Mouse (Mus musculus) cerebellum, adult 18-20 months (tissue): Measurements from ENCODE around the gene Cltc.
A peak's percentile ranks its signal among the peaks of the same experiment; 100 is the strongest.
"Not testable (repeated sequence)": the region's sequence is repeated elsewhere in the genome, so short reads cannot be mapped to it uniquely, and the experiment has no call there.

Experiments used
- DNase-seq, 2 experiments: peaks; one replicate each; pipeline ENCODE4 v3.0.0; 2021

Gene Cltc

DNA sequence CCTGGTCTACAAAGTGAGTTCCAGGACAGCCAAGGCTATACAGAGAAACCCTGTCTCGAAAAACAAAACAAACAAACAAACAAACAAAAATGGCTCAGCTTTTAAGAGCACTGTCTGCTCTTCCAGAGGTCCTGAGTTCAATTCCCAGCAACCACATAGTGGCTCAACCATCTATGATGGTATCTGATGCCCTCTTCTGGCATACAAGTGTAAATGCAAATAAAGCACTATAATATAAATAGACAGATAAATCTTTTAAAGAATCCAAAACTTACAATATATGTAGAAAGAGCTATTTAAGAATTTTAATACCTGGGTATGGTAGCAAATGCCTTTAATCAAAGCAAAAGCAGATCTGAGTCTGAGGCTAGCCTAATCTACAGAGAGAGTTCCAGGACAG, 19.1 kb downstream of the Cltc start:
- not testable (repeated sequence) for DNase-seq

DNA sequence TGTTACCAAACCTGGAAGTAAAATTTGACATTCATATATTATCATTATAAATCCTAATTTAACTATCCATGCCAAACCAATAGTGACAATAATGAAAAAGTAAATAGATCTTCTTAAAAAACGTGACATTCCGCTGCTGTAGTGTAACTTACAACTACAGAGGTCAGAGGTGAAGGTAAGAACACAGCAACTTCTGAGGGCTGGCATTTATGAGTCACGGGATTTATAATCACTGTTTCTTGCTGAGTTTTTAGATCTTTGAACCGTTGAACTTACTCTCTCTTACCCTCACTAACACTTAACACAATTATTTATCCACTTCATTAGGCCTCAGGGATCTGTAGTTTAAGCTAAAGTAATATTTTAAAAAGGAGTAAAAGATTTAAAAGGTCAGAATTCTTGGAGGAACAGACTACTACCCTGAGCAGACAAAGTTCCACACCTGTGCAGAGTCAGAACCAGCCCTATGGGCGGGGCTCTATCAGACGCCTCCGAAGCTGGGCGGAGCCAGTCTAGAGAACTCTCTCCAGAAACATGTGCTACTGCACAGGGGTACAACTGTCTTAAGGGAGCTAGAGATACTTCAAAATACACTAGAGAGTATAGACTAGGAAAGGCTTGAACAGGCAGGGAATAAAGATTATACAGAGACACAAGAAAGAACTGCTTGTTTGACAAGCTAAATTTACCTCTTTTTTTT, 19.9 kb downstream of the Cltc start:
- no peak for DNase-seq

DNA sequence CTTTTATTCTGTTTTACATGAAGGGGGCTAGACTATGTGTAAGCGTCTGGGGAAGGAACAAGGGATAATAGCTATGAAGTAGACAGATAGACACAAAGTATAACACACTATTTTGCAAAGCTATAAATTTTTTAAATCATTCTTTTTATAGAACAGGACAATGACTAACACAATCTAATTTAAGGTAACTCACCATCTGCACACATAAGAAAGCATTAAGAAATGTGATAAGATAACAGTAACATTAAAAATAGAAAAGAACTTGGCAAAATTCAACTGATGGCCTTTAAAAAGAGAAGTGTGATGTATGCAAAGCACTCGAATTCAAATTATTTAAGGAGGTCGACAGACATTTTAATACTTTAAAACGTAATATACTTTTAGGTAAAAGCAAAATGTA, 22.4 kb downstream of the Cltc start:
- no peak for DNase-seq

DNA sequence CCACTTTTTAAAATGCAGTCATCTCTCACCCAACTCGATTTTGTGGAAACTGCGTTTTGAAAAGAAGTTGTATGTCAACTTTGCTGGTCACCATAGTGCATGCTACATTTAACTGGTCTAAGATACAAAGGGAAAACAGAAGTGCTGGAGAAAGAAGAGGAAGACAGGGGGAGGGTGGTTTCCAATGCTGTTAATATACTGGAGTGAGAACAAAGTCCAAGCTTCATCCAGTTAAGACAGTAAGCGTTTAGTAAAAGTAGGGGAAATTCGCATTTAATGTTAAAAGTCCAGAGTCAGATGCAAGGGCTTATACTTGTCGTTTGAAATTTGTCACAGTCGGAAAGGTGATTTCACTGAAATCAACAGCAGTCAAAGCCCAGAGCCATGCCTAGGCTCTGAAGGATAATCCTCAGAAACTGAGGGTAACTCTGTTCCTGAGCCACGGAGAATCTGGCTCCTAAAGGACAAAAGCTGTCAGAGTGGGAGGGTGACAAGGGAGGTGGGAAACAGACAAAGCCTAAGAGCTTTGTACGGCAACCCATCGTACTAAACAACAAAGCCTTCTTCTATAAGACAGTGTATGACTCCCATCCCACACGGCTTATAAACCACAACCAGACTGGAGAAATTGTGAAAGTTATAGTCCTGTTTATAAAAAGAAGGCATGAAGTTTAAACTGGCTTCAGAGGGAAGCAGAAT, 23.0 kb downstream of the Cltc start:
- DNase-seq: no peak

DNA sequence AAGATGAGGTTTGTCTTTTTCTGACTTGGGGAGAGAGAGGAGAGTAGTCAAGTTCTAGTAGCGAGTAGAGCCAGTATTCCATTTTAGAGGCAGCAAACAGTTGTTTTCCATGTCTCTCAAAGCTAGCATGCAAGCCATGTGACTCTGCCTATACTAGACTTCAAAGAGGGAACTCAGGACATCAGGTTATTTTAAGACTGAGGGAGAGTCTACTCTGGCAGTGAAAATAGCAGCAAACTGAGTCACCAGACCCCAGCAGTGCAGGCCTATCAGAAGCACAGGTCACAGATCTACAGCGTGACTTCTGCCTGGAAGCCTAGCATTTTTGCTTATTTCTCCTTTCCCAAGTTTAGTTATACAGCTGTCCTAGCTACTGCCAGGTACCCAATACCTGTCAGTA, 25.9 kb downstream of the Cltc start:
- no peak for DNase-seq

DNA sequence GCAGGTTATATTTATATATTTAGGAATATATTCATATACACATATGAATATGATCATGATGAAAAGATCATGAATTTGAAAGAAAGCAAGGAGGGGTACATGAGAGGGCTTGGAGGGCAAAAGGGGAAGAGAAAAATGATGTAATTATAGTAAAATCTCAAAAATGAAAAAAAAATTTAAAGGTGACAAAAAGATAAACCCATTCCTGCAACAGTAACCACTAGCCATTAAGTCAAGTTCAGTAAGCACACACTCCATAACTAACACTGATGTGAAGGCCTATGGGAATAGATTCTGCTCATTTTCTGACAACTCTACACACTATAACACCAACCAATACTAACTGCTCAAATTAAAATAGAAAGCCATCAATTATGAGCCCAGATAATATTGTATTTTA, 31.8 kb downstream of the Cltc start:
- DNase-seq: no peak

DNA sequence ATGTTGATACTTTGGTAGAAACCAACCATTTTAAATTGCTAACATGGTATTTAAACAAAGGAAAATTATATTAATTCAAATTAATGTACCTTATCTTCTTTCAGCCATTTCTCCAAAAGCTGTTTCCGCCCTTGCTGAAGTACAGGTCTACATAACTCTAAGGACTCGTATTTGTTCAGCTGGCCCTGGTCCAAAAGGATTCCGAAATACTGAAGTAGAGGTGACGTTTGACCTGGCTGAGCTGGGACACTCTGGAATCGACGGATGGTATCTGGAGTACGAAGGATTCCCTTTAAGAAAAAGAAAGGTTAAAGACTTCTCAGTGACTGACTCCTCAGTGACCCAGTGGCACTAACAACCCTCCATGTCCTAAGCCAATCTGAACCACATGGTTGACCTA, 32.4 kb downstream of the Cltc start:
- no peak for DNase-seq

DNA sequence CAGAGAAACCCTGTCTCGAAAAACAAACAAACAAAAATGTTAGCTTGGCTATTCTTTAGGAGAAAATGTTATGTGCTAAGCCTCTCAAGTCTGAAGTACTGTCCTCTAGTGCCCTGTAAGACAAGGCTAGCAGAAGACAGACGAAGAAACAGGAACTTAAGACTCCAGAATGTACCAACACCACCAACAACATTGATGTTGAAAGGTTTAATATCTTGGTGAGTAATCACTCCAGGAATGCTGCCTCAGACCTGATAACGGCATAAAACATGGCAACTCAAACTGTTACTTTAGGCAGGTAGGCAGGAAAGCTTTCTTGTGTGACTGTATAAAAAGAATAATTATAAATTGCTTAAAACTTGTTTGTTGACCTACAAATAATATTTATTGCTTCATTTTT, 33.4 kb downstream of the Cltc start:
- no peak for DNase-seq

DNA sequence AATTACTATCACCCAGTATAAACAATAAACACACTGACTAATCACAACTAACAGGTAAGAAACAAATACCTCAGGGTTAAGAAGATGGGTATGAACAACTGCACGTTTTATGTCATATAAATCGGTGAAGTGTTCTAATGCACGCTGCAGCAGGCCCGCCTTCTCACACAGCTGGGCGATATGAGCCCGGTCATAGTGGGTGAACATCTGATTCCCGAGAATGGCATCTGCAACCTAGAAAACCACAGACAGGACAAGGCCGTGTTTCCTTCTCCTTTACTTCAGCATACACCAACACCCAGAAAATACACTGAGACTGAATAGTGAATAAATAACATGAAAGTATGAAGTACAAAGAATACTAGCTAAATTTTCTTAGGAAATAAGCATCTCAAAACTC, 38.0 kb downstream of the Cltc start:
- DNase-seq: no peak

DNA sequence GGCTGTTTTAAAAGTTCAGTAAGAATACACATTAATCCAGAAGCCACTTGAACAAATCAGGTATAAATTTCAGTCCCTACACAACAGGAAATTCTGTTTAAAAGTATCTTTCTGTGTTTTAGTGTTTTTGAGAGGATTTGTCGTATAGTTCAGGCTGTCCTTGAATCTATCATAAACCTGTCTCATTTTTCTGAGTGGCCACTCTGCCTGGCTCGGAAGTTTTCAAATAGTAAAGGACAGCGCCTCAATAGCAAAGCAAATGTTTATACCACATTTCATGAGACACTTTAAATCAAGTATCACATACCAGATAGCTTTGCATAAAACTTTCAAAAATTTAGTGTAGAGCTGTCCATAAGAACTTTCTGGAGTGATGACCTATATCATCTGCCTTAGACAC, 39.0 kb downstream of the Cltc start:
- no peak for DNase-seq

DNA sequence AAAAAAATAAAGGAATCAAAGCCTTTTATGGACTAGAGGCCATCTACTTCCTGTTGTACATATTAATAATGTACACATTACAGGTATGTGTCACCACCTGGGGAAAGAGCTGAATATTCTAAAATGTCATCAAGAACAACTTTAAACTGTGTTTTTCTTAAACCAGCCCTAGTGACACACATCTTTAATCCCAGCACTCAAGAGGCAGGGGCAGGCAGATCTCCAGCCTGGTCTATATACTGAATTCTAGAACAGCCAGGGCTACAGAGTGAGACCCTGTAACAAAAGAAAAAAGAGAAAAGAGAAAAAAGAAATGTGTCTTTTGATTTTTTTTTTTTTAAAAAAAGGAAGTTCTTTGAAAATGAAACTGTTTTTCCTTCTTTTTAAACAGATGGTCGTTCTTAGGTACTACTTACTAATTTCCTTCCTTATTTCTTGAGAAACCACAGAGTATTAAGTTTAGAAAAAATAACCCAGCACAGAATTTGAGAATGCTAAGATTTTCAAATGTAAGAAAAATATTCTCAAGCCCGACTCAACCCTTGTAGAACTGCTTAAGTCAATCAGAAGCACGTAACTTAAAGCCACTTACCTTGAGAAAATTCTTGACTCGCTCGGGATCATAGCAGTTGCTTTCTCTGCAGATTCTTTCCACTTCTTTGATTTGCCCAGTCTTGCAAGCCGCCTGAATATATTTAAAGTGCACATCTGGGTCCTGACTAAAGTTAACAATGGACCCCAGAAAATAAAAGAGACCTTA, 39.9 kb downstream of the Cltc start:
- no peak for DNase-seq

DNA sequence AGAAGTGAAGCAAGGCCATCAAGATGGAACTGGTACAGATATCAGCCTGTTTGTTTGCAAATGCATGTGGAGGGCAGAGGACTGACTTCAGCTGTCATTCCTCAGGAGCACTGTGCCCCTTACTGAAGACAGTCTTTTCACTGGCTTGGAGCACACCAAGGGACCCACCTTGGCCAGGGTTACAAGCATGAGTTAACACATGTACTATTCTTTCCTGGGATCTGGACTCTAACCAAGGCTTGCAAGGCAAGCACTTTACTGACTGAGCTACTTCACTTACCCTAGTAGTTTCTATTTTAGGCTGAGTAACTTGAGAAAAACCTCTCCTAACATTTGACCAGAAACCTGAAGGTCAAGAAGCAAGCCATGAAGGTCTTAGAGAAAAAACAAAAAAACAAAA, 42.8 kb downstream of the Cltc start:
- DNase-seq: no peak

DNA sequence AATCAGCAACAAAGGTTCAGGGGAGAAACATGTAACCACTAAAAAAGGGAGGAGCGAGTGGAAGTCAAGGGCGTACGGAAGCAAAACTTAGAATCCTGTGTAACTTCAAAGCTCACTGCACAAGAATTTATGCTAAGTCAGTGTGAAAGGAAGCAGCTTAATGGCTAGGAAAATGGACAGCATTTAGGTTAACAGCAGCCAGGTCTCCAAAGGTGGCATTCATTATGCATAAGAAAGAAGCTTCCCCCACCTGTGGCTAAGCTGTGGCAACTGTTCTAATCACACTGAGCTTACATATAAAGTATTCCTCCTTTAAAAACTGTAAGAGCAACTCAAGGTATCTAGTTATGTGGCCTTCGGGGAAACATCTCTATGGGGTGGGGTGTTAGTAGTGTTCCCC, 56.2 kb downstream of the Cltc start:
- no peak for DNase-seq

DNA sequence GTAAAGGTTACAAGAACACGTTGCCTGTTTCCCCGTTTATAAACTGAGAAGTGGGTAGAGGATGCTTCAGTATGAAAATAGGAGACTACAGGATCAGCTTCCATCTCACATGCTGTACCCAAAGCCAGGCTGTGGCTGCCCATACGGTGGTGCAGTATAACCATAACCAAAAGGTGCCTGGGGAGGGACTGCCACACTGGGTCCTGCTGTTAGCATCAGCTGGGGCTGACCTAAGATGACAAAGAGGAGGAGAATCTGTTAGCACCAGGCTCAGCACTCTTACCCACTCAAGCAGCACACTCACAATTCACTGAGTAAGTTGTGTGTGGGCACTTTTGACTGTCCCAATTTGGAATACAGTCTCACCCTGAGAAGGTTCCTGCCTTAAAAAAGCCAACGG, 61.9 kb downstream of the Cltc start:
- DNase-seq: no peak

DNA sequence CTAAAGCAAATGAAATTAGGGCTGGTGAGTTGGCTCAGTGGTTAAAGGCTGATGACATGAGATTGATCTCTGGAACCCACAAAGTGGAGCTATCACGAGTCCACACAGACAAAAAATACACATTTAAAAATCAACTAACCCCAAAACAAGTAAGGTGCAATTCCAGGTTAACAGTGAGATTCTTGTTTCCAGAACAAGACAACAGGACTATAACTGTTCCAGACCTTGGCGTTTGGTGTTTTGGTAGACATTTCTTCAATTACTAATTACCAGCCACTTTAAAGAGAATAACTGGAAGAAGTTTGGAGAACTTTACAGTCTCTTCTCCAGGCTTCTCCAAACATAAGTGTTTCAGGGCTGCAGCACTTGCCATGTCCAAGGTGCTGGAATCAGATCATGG, 64.8 kb downstream of the Cltc start:
- no peak for DNase-seq

DNA sequence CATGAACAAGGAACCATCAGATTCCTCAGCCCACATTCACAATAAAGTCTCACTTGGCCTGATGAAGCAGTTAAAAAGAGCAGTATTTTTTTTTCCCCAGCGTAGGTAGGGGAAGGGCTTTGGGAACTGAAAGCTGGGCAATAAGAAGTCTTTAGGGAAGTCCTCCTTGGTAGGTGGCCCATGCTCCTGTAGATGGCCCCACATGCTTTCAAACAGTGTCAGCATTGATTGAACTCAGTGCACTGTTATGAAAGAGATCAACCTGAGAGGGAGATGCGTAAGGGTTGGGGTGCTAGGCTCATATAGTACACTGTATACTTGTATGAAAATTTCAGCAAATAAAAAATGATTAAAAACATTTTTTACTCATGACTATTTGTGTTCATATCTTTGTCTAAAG, 65.4 kb downstream of the Cltc start:
- no peak for DNase-seq

DNA sequence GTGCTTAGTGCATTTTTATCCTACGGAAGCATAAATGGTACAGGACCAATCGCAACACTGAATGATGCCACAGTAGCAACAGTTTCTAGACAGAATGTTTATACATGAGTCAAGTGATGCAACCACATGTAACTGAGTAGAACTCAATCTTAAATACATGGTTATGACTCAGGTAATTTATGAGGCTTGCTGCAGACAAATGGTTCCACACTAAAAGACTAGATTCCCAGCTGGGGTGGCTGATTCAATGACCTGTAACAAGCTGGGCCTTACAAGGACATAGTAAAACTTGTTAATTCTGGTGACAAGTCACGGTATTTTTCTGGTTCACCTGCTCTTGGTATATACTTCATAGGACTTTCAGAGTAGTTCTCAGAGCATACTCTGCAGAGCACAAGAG, 65.9 kb downstream of the Cltc start:
- DNase-seq: no peak

DNA sequence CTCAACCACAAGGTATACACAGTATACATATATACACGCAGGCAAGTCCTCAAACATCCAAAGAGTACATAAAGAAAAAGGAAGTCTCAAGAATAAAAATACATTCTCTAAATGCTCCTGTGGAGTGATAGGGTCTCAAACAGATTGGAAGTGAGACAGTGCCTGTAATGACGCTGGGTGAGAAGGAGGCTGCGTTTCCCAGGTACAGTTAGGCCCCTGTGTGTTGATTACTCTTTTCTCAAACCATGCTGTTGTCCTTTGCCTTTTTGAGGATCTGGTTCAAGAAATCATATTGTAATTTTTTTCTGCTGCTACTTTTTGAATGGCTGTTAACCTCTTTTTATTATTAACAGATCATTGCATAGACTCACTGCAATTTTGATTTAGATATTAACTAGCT, 67.0 kb downstream of the Cltc start:
- no peak for DNase-seq

DNA sequence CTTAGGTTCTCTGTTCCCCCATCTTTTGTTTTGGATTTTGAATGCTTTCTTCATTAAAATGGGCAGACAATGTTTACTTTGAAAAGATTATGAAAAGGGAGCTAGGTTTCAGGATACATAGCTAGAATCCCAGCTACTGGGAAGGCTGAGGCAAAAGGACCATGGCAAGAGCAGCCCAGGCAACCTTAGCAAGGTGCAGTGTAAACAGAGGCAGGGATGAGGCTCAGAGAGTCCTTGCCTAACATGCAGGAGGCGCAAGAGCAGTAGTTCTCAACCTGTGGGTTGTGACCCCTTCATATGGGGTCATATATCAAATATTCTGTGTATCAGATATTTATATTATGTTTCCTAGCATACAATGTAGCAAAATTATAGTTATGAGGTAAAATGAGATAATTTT, 72.0 kb downstream of the Cltc start:
- DNase-seq: no peak

DNA sequence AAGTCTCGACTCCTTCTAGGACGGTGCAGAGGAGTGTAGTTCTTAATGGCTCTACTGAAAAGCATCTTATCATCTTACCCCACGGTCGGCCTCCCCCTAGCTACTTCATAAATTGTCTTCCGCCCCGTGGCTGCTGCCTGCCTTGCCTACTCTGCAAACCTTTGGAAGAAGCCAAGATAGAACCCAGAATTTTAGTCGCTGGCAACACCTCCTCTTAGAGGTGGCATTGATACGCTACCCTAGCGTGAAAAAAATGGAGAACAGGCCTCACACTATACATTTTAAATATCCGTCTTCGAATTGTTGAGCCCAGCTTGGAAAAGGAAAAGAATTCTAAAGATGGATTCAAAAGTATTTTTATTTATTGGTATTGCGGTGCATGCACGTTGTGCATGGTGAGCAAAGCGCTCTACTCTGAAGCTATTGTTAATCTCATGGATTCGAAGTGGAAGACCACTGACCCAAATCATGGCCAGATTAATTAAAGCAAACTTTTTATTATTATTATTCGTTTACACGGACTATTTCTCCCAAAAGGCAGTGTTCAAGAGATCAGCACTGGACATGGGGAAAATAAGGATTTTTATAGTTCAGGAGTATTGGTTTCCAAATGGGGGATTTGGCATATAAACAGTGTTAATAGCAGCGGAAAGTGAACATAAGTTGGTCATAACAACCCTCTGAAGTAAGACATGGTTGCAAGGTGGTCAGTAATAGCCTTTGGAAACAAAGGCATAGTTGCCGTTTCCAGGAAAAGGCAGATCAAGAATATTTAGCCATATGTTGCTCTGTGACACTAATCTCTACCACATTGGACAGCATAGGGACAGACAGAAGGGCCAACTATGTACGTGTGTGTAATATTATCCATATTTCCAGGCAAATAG, 73.0 kb downstream of the Cltc start:
- DNase-seq: no peak

DNA sequence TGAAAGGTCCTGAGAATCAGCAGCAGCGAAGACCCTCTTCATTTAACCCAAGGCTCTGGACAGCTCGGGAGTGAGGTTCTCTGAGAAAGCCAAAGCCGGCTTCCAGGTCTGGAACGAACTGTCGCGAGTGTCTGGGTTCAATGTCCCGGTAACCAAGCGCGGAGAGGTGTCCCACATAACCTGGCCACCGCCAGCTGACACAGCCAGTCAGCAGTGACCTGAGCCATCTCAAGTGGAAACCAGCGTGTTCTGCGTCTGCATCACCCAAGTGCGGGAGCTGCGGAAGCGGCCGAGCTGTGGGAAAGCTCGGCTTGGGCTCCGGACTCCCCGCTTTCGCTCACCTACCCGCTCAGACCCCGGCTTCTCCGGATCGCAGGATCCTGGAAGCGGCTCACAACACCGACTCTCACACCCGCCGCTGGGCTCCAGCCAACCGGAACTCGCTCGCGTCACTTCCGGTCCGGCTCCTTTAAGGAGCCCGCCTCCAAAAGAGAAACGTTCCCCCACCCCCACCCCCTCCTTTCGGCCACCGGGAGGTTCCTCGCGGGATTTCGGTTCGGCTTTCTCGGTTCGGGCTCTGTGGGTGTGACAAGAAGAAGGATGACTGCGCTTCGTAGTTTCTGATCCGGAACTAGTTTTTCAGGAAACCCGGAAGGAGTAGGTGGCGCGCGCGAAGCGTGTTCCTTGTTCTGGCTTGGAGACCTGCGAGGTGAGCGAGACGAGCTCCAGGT, 73.8 kb downstream of the Cltc start, which contains the start of the genes Vmp1 and Ptrh2:
Gene Vmp1 (minus strand): TSS at position 442 of the 731 bp plus-strand sequence.
Gene Ptrh2 (plus strand): TSS at position 591 of the 731 bp plus-strand sequence.
- peak; percentile 88 to 96 for DNase-seq

DNA sequence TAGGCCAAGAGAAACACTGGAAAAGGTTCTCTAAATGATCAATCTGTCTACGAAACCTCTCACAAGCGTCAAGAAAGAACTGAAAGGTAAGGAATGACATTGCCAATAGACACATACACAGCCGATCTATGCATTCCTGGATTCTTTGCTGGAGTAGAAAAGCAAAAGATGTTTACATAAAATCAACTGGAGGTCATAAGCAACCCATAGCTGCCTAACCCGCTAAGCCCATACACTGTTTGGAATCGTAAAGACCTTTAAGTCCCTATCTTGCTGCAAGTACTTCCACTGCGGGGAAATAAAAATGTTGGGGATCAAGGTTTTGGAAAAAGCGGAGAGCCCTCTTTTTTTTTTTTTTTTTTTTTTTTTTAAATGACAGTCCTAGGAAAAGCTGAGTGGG, 74.5 kb downstream of the Cltc start:
- DNase-seq: no peak
